In genomic region chr10:120851196-120851781, GRCm38 (mm10) we compare ENCODE assay signal across 12 mouse cellular contexts. TPM values are rescaled to one million over a fixed set of nuclear protein-coding genes. Genes with fewer than 3 reads are reported as not detected.
DNase-seq lines count a peak whose midpoint lies in the region; ATAC-seq lines count a peak whose summit lies in the region.
"Had no signal": no experiment of that assay in that cellular context is flagged by ENCODE, and none has a peak within 500 bp of the region (broad histone marks: within the 10 kb centered on the region; RNA-seq: fewer than 3 reads in every experiment).

No protein-coding gene starts in this region.

- intact Hi-C loops in gastrocnemius, postnatal 14 days (cut with DNase I; ENCODE audit: low total_unique reads): no loop called here

- no peaks in the 10 kb centered on the region for H3K9me3 ChIP-seq in kidney, embryonic 15.5 days (replicated peaks)
- H3K9me3 ChIP-seq in forebrain, embryonic 16.5 days (ENCODE audit: control insufficient read depth, low read length): no peaks in the 10 kb centered on the region
- H3K9me3 ChIP-seq: neural tube, embryonic 13.5 days had no signal

- WGBS in kidney, embryonic 15.5 days: 60% methylated on average over 9 of the region's 9 CpGs
- WGBS in forebrain, embryonic 16.5 days: 26% methylated on average over 9 of the region's 9 CpGs

- H3K9ac ChIP-seq in kidney, embryonic 15.5 days: 0 out of 2 replicates have a peak overlapping the region, but pooled peaks have one; percentile 2
- no peak overlapping the region for H3K9ac ChIP-seq in forebrain, embryonic 16.5 days (replicated peaks; ENCODE audit: low read depth, low read length)
- H3K9ac ChIP-seq: neural tube, embryonic 13.5 days had no signal

- peak; percentile 47 for DNase-seq in adrenal gland, adult 2 months
- no peak for DNase-seq in adrenal gland, adult 8-10 months
- no peak for DNase-seq in kidney, adult 8-10 months
- DNase-seq in adrenal gland, postnatal 25 days: peak; percentile 51
- DNase-seq in urinary bladder, postnatal 4 days (ENCODE audit: low spot score in 2 of 2): no peak
- DNase-seq in gastrocnemius, postnatal 14 days: no peak
- DNase-seq: spleen, adult 18-20 months had no signal

- no peak for ATAC-seq in kidney, embryonic 15.5 days (replicated peaks; ENCODE audit: low FRiP score)
- peak; percentile 45; the same call in 1 of the 2 replicates for ATAC-seq in forebrain, embryonic 16.5 days

- peak overlapping the region; percentile 40; the same call in 1 of the 2 replicates for H3K4me2 ChIP-seq in kidney, embryonic 15.5 days
- H3K4me2 ChIP-seq in forebrain, embryonic 16.5 days (ENCODE audit: low read length): peak overlapping the region; percentile 44

- peak overlapping the region; percentile 75 for H3K27ac ChIP-seq in kidney, embryonic 15.5 days
- H3K27ac ChIP-seq in forebrain, embryonic 16.5 days (ENCODE audit: low read length): no peak overlapping the region
- H3K27ac ChIP-seq: layer of hippocampus, adult 2 months; macrophage had no signal

- no peaks in the 10 kb centered on the region for H3K27me3 ChIP-seq in kidney, embryonic 15.5 days
- no peaks in the 10 kb centered on the region for H3K27me3 ChIP-seq in forebrain, embryonic 16.5 days (replicated peaks; ENCODE audit: control insufficient read depth, insufficient read depth, low read length)
- H3K27me3 ChIP-seq: neural tube, embryonic 13.5 days had no signal

- H3K4me3 ChIP-seq in kidney, embryonic 15.5 days (replicated peaks): no peak overlapping the region
- no peak overlapping the region for H3K4me3 ChIP-seq in forebrain, embryonic 16.5 days (replicated peaks; ENCODE audit: low read length)
- H3K4me3 ChIP-seq: layer of hippocampus, adult 2 months; neural tube, embryonic 13.5 days had no signal

- H3K4me1 ChIP-seq in kidney, embryonic 15.5 days: peaks cover 27% of the 10 kb centered on the region
- peaks cover 29% of the 10 kb centered on the region for H3K4me1 ChIP-seq in forebrain, embryonic 16.5 days (replicated peaks; ENCODE audit: control insufficient read depth, insufficient read depth, low read length)

- H3K36me3 ChIP-seq in kidney, embryonic 15.5 days: no peaks in the 10 kb centered on the region
- no peaks in the 10 kb centered on the region for H3K36me3 ChIP-seq in forebrain, embryonic 16.5 days (ENCODE audit: control insufficient read depth, insufficient read depth)
- H3K36me3 ChIP-seq: neural tube, embryonic 13.5 days had no signal

RNA-seq across cellular contexts. Expression of gene Msrb3, which starts 47.6 kb away (rescaled TPM):
- total RNA-seq in adrenal gland, adult 2 months (2021): 10 to 100 TPM; 37.9 to 71.3 TPM
- 38.5 and 39.2 TPM in 2 replicates for polyA plus RNA-seq in adrenal gland, adult 2 months (2012; rRNA removed)
- 10 to 100 TPM; 50.2 to 86.6 (median 67.3) TPM for total RNA-seq in adrenal gland, adult 8-10 months (2022)
- polyA plus RNA-seq in kidney, embryonic 15.5 days (2015; fragmentation: Nextera tagmentation; extraction: Ambion mirVana): 8.5 and 10.3 TPM in 2 replicates
- 41.4 and 46.9 TPM in 2 replicates for total RNA-seq in adrenal gland, postnatal 25 days (2021)
- 1.1 and 1.6 TPM in 2 replicates for polyA plus RNA-seq in forebrain, embryonic 16.5 days (2015; fragmentation: Nextera tagmentation; extraction: Ambion mirVana)
- 10 to 100 TPM; 88.3 to 90.4 TPM for total RNA-seq in gastrocnemius, postnatal 14 days (2021)

Comparison
In these comparisons a context has a peak if more than half of its experiments do, and no peak if none do; other contexts are left out.
1. DNase-seq: peak in adrenal gland, adult 2 months (single experiment) and adrenal gland, postnatal 25 days (single experiment); none in adrenal gland, adult 8-10 months (single experiment), kidney, adult 8-10 months (0 of 2), urinary bladder, postnatal 4 days (0 of 2) and gastrocnemius, postnatal 14 days (single experiment).